Mouse (Mus musculus): ENCODE data around the gene Gpr153. TPM values are rescaled to one million over a fixed set of nuclear protein-coding genes. Genes with fewer than 3 reads are reported as not detected.

The Gpr153 gene
- polyA plus RNA-seq, 1 experiment from 2014 or later, result 21.9 TPM

- Histone ChIP-seq H3K4me3 (peak overlapping the region; percentile 95), H3K9ac (peak overlapping the region; percentile 98), H3K4me2 (peak overlapping the region; percentile 52), H3K4me1 (peaks cover 20% of the 10 kb centered on the region), H3K9me3 (no peaks in the 10 kb centered on the region), H3K27me3 (no peaks in the 10 kb centered on the region), H3K27ac (no peak overlapping the region), H3K36me3 (peaks cover 37% of the 10 kb centered on the region)
- WGBS, result 2% methylated on average over 11 of the region's 11 CpGs
- ATAC-seq (ENCODE audit: insufficient number of reproducible peaks, low FRiP score, low TSS enrichment, low read depth), result no peak
Measured at GRCm38 (mm10) chr4:152326543-152326942, 52.5 kb downstream of the Gpr153 start.

DNA sequence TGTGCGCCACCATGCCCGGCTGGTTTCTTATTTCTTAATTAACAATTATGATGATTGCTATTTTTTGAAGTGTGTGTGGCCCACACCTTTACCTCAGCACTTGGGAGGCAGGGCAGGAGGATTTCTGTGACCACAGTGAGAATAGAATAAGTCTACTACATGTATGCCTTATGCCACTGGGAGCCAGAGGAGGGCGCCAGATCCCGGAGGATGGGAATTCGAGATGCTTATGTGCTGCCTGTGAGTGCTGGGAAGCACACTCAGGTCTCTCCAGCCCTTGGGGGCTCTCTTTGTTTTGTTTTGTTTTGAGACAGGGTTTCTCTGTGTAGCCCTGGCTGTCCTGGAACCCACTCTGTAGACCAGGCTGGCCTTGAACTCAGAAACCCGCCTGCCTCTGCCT is 54.7 kb downstream of the Gpr153 start:
- H3K27ac ChIP-seq, result no peak overlapping the region
- peaks cover 57% of the 10 kb centered on the region for H3K36me3 ChIP-seq
- 80% methylated on average over 6 of the region's 6 CpGs for WGBS
- peaks cover 20% of the 10 kb centered on the region for H3K4me1 ChIP-seq
- no peak overlapping the region for H3K4me3 ChIP-seq
- H3K9ac ChIP-seq, result no peak overlapping the region
- H3K9me3 ChIP-seq, result no peaks in the 10 kb centered on the region
- no peak overlapping the region for H3K4me2 ChIP-seq
- no peak for ATAC-seq (ENCODE audit: insufficient number of reproducible peaks, low FRiP score, low TSS enrichment, low read depth)
- no peaks in the 10 kb centered on the region for H3K27me3 ChIP-seq

DNA sequence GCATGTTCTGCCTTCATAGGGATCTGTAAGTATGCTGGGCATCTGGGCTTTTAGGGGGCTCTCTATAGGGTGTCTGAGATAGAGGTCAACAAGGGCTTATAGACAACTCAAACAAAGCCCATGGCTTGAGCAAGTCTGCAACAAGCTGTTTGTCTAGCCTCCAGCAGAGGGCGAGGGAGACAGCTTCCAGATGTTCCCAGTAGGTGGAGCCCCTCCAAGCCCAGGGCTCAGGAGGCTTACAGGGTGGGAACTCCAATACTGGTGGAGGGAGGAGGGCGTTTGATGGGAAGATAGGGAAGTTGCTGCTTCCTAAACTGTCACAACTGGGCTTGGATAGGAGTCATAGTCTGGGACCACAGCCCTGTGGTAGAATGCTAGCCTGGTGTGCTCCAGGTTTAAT is 58.9 kb downstream of the Gpr153 start:
- Histone ChIP-seq H3K4me2 (no peak overlapping the region), H3K36me3 (peaks cover 74% of the 10 kb centered on the region), H3K27me3 (peaks cover 18% of the 10 kb centered on the region), H3K9ac (no peak overlapping the region), H3K9me3 (no peaks in the 10 kb centered on the region), H3K4me3 (no peak overlapping the region), H3K27ac (no peak overlapping the region), H3K4me1 (peaks cover 2% of the 10 kb centered on the region; the same call in 1 of the 2 replicates)
- 36% methylated on average over 2 of the region's 2 CpGs for WGBS
- ATAC-seq (ENCODE audit: insufficient number of reproducible peaks, low FRiP score, low TSS enrichment, low read depth), result no peak

- ATAC-seq (ENCODE audit: insufficient number of reproducible peaks, low FRiP score, low TSS enrichment, low read depth), result no peak
- 93% methylated on average over 12 of the region's 12 CpGs for WGBS
- H3K9me3 ChIP-seq, result no peaks in the 10 kb centered on the region
- H3K4me2 ChIP-seq, result no peak overlapping the region
- no peak overlapping the region for H3K9ac ChIP-seq
- H3K4me3 ChIP-seq, result no peak overlapping the region
- H3K36me3 ChIP-seq, result peaks cover 70% of the 10 kb centered on the region
- no peak overlapping the region for H3K27ac ChIP-seq
- H3K4me1 ChIP-seq, result peaks cover 4% of the 10 kb centered on the region
- H3K27me3 ChIP-seq, result peaks cover 24% of the 10 kb centered on the region
Measured at GRCm38 (mm10) chr4:152333587-152333986, 59.6 kb downstream of the Gpr153 start.

Other genes with a start within 250 kb of the Gpr153 start
- 17.2 and 19.5 TPM in 2 replicates for gene Zbtb48, start 246.6 kb upstream of the Gpr153 start, polyA plus RNA-seq (2015; fragmentation: Nextera tagmentation; extraction: Ambion mirVana)
- 0.81 and 1.7 TPM in 2 replicates for gene Tas1r1, start 235.7 kb upstream of the Gpr153 start, polyA plus RNA-seq (2015; fragmentation: Nextera tagmentation; extraction: Ambion mirVana)
- gene Nol9, start 234.9 kb upstream of the Gpr153 start, polyA plus RNA-seq (2015; fragmentation: Nextera tagmentation; extraction: Ambion mirVana), result 27.0 and 30.3 TPM in 2 replicates
- gene Plekhg5, start 201.7 kb upstream of the Gpr153 start, polyA plus RNA-seq (2015; fragmentation: Nextera tagmentation; extraction: Ambion mirVana), result 17.1 and 18.5 TPM in 2 replicates
- gene Tnfrsf25, start 158.3 kb upstream of the Gpr153 start, polyA plus RNA-seq (2015; fragmentation: Nextera tagmentation; extraction: Ambion mirVana), result 1.1 and 1.2 TPM in 2 replicates
- 1.9 and 2.2 TPM in 2 replicates for gene Espn, start 121.9 kb upstream of the Gpr153 start, polyA plus RNA-seq (2015; fragmentation: Nextera tagmentation; extraction: Ambion mirVana)
- 0.12 and 0.14 TPM in 2 replicates for gene Hes2, start 115.4 kb upstream of the Gpr153 start, polyA plus RNA-seq (2015; fragmentation: Nextera tagmentation; extraction: Ambion mirVana)
- 52.6 and 57.3 TPM in 2 replicates for gene Acot7, start 96.1 kb upstream of the Gpr153 start, polyA plus RNA-seq (2015; fragmentation: Nextera tagmentation; extraction: Ambion mirVana)
- not detected in 2 replicates for gene Hes3, start 17.4 kb downstream of the Gpr153 start, polyA plus RNA-seq (2015; fragmentation: Nextera tagmentation; extraction: Ambion mirVana)
- 26.4 and 26.5 TPM in 2 replicates for gene Icmt, start 23.0 kb downstream of the Gpr153 start, polyA plus RNA-seq (2015; fragmentation: Nextera tagmentation; extraction: Ambion mirVana)
- gene Rnf207, start 44.8 kb downstream of the Gpr153 start, polyA plus RNA-seq (2015; fragmentation: Nextera tagmentation; extraction: Ambion mirVana), result 0.29 and 0.31 TPM in 2 replicates
- 286 and 375 TPM in 2 replicates for gene Rpl22, start 51.5 kb downstream of the Gpr153 start, polyA plus RNA-seq (2015; fragmentation: Nextera tagmentation; extraction: Ambion mirVana)
- gene Chd5, start 64.4 kb downstream of the Gpr153 start, polyA plus RNA-seq (2015; fragmentation: Nextera tagmentation; extraction: Ambion mirVana), result 0.29 and 0.63 TPM in 2 replicates
- 2.3 TPM in 2 replicates for gene Nphp4, start 202.5 kb downstream of the Gpr153 start, polyA plus RNA-seq (2015; fragmentation: Nextera tagmentation; extraction: Ambion mirVana)
- gene Kcnab2, start 203.6 kb downstream of the Gpr153 start, polyA plus RNA-seq (2015; fragmentation: Nextera tagmentation; extraction: Ambion mirVana), result 7.6 and 8.2 TPM in 2 replicates

Measured in limb, embryonic 15.5 days (tissue).